Mouse (Mus musculus) CH12.LX (cell line): Measurements from ENCODE around the gene Gm44511.

Experiments used
- CHD1 ChIP-seq: IDR thresholded peaks from 2 replicates; pipeline ENCODE4 v1.6.1; 2012; ENCODE audit warnings: low read depth, low read length, improper control_type of control experiment, inconsistent platforms
- CTCF ChIP-seq, 2 experiments: IDR thresholded peaks in 1 of 2; conservative IDR thresholded peaks in 1 of 2; 2 replicates each; pipeline ENCODE4 v1.5.1; 2011 to 2012; ENCODE audit warnings: low read depth in 2 of 2, low read length in 2 of 2, improper control_type of control experiment in 1 of 2, inconsistent platforms in 1 of 2, mild to moderate bottlenecking in 1 of 2, moderate library complexity in 1 of 2
- E2F4 ChIP-seq: IDR thresholded peaks from 2 replicates; pipeline ENCODE4 v1.6.1; 2011; ENCODE audit warnings: low read depth, low read length, improper control_type of control experiment; ENCODE audit not compliant: insufficient replicate concordance
- ELF1 ChIP-seq: IDR thresholded peaks from 2 replicates; pipeline ENCODE4 v1.6.1; 2014; ENCODE audit warnings: low read depth, mild to moderate bottlenecking, inconsistent platforms, low read length, improper control_type of control experiment
- POLR2A ChIP-seq: IDR thresholded peaks from 2 replicates; pipeline ENCODE4 v1.6.1; 2011; ENCODE audit warnings: low read depth, mild to moderate bottlenecking, improper control_type of control experiment, low read length
- SIN3A ChIP-seq: IDR thresholded peaks from 2 replicates; pipeline ENCODE4 v1.6.1; 2012; ENCODE audit warnings: low read length, improper control_type of control experiment, inconsistent platforms
- TCF12 ChIP-seq: IDR thresholded peaks from 2 replicates; pipeline ENCODE4 v1.6.1; 2014; ENCODE audit warnings: low read depth, mild to moderate bottlenecking, inconsistent platforms, low read length, improper control_type of control experiment
- USF2 ChIP-seq: conservative IDR thresholded peaks from 2 replicates; pipeline ENCODE4 v1.6.1; 2011; ENCODE audit warnings: low read depth, low read length, improper control_type of control experiment

- TF ChIP-seq SIN3A (no peak), TCF12 (no peak), USF2 (no peak), ELF1 (no peak), CHD1 (no peak), POLR2A (no peak), CTCF (conservative IDR thresholded peaks at IDR 0.05 in 1 of 2, IDR thresholded peaks at IDR 0.05 in 1 of 2; ENCODE audit: low read depth in 2 of 2, low read length in 2 of 2) (no peak), E2F4 (no peak)
Measured at GRCm38 (mm10) chr6:128833046-128833445, 6.9 kb upstream of the Gm44511 start.
